Mouse (Mus musculus): ENCODE results near the gene Rpl28.

Rpl28 gene

DNA sequence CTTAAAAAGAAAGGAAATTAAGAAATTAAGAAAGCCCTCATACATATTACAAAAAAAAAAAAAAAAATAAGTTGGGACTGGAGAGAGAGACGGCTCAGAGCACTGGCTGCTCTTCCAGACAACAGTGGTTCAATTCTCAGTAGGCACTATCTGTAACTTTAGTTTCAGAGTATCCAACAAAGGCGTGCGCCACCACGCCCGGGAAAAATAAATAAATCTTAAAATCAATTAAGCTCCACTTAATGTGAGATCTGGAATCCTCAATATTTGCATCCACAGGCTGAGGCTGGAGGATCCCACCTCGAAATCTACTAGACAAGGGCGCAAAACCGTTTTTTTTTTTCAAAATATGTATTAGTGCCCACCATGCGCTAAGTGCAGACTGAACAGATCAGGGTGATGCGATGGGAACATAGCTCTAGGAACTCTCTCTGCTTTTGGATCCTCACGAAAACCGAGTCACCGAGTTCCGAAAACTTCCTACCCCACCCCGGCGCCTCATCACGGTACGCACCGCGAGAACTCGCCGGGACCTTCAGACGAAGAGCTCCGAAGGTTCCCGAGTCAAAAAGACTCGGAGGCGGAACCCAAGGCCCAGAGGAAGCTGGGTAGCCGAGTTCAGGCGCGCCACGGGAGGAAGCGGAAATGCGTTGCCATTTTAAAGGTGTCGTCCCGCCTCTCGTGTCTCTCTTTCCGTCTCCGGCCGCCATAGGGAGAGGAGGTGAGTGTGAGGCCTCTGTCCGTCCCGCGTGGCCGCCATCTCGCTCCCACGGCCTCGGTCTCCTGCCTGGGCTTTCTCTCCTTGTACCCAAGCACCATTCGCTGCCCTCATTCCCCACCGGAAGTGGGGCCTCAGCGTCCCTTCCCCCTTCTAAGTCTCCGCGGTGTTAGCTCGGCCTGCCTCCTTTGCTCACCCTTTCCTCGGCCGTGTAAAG lies at the start of gene Rpl28:
Gene Rpl28 (plus strand): TSS at position 597 of the 935 bp plus-strand sequence.
- DNase-seq (ENCODE audit: low spot score): peak; percentile 97

- peak; percentile 87 for DNase-seq (ENCODE audit: low spot score)
Observed at GRCm38 (mm10) chr7:4743354-4743753, 49.3 kb upstream of the Rpl28 start.

DNA sequence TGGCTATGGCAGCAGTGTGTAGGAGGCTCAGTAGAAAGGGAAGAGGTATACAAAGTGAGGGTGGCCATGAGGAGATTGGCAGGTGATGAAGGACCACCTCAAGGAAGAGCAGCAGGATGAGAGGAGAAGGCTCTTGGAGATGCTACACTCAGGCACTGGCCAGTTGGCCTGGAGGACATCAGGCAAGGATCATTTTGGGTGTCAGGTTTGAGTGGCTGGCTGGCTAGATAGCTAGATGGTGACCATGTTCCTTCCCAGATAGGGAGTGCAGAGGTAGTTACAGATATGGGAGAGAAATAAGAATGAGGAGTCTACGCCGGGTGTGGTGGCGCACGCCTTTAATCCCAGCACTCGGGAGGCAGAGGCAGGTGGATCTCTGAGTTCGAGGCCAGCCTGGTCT lies 47.8 kb upstream of the Rpl28 start:
- no peak for DNase-seq (ENCODE audit: low spot score)

DNA sequence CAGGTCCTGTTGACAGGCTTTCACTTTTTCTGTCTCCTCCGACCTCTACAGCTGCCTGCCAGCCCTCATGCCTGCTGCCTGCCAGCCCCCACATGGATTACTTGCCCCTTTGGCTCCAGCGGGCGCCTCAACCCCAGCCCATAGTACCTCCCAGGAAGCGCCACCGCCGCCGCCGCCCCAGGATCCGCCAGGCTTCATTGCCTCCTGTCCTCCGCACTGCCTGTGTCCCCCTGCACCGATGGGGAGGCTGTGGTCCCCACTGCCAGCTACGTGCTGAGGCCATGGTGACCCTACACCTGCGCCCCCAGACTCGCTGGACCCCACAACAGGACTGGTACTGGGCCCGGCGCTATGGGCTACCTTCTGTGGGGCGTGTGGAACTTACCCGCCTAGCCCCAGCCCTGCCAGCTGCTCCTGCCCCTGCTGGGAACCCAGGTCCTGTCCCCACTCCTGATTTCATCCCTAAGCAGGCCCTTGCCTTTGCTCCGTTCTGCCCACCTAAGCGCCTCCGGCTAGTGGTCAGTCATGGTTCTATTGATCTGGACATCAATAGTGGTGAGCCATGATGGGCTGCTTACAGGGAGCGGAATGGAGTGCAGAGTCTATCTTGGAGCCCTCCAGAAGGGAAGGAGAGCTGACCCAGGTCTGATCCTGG lies 46.2 kb upstream of the Rpl28 start:
- no peak for DNase-seq (ENCODE audit: low spot score)

- peak; percentile 83 for DNase-seq (ENCODE audit: low spot score)
Observed at GRCm38 (mm10) chr7:4747156-4747899, 45.3 kb upstream of the Rpl28 start.

- DNase-seq (ENCODE audit: low spot score): no peak
Observed at GRCm38 (mm10) chr7:4748321-4748720, 44.4 kb upstream of the Rpl28 start.

GRCm38 (mm10) chr7:4749169-4749568 lies 43.5 kb upstream of the Rpl28 start:
- DNase-seq (ENCODE audit: low spot score): no peak

DNA sequence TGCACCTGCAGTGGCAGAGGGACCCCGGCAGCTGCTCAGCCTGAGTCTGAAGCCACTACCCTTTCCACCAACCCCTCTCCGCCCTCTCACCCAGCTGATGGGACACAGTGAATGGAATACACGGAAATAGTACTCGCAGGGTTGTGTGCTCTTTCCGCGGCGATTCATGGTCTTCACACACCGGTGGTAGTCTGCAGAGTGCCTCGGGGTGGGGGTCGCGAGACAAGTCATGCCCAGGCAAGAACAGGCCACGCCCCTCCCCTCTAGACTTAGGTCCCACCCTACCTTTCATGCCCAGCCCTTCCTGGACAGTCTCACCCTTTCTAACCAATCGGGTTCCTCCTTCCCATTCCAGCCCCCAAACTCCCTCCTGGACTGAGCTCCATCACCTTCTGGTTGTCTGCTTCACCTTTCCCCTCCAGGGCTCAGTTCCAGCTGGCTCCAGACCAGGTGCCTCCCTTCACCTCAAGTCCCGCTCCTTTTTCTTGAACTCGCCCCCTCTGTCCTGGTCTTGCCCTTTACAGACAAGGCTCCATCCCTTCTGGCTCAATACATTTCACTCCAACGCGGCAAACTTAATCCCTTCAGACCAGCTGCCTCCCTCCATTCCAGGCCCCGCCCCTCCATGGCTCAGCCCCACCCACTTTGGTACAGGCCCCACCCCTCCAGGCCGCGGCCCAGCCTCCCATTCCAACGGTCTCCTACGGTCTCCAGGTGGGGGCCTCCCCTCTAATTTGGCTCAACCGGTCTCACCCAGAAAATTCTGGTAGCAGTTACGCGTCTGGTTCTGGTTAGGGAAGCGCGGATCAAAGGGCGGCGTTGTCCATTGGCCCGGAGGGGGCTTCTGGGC lies 40.5 kb upstream of the Rpl28 start:
- DNase-seq (ENCODE audit: low spot score): peak; percentile 83

DNA sequence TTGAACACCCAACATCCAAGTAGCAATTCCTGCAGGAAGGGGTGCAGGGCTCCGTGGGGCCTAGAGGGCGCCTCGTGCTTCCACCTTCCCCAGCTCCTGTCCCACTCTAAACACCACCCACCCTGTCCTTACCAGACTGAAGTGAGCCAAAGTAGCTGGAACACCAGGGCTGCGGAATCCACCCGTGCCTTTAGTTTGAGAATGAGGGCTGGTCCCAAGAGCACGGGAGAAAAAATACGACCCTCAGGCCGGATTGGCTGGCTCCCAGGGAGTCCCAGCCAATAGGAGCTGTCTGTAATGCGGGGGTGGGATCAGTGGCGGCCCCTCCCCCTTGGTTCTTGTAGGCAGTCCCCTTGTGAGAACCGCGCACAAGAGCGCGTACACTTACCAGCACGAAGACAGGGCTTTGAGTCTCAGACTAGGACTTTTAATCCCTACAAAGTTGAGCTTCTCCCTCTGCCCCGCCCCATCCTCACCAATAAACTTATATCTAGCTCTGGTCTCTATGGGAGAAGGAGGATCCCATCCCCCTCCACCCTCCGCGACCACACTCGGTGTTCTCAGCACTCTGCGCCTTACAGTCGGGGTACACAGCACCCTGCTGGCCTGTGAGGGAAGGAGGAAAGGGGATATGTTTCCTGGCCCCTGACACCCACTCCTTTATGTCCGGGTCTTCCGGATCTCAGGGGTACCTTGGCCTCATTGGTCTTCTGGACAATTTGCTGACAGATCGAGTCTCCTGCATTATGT lies 39.7 kb upstream of the Rpl28 start, which contains the start of gene Cox6b2:
Gene Cox6b2 (minus strand): TSS at position 274 of the 750 bp plus-strand sequence.
- DNase-seq (ENCODE audit: low spot score): peak; percentile 91

DNA sequence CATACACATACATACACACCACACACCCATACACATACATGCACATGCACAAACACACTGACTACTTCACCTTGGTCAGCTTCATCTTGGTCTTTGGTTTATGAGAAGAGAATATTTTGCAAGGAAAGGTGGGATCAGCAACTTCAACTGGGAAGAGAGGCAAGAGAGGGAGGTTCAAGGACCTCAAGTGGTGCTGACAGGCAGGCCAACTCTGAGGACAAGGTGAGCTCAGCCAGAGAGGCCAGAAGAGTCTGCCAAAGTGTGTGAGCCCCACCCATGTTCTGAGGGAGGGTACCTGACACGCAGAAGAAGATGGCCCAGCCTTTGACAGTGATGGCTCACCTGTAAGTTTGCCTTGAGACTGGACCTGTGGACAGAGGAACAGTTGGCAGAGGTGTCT lies 33.0 kb upstream of the Rpl28 start:
- DNase-seq (ENCODE audit: low spot score): no peak

GRCm38 (mm10) chr7:4764946-4765710 lies 27.5 kb upstream of the Rpl28 start:
- DNase-seq (ENCODE audit: low spot score): no peak

DNA sequence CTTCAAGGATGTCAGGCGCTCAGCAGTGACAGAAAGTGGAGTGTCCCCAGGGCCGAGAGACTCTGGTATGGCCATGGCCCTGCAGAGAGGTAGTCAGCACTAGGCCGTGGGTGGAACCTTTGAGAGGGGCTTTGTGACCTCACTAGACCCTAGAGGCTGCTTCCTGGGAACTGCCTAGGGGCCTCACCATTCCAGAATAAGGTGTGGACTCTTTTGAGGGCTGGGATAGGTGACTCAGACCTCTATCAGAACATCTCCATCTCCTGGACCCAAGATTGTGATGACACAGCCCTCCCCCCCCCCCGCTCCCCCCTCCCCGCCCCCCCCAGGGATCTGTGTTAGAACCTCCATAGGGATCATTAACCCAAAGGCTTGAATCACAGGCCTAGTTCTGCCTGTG lies 21.5 kb upstream of the Rpl28 start, which contains the start of gene Fam71e2:
Gene Fam71e2 (minus strand): TSS at position 101 of the 400 bp plus-strand sequence.
- no peak for DNase-seq (ENCODE audit: low spot score)

DNA sequence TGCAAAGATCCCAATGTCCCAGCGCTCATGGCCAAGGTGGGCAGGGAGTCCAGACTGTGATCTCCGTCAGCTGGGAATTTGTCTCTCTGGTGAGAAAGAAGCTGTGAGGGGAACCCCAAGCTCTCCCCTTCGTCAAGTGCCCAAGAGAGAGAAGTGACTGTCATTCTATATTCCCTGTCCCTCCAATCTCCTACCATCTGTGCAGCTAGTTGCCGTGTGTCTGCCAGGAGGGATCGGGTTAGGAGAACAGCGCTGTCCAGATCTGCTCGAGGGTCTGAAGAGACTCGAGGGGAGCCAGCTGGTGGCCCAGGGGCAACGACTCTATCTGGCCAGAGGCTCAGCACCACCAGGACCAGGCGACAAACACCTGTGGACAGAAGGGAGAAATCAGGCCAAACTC lies 16.5 kb upstream of the Rpl28 start:
- DNase-seq (ENCODE audit: low spot score): no peak

GRCm38 (mm10) chr7:4776861-4777830 lies 15.5 kb upstream of the Rpl28 start:
- no peak for DNase-seq (ENCODE audit: low spot score)

DNA sequence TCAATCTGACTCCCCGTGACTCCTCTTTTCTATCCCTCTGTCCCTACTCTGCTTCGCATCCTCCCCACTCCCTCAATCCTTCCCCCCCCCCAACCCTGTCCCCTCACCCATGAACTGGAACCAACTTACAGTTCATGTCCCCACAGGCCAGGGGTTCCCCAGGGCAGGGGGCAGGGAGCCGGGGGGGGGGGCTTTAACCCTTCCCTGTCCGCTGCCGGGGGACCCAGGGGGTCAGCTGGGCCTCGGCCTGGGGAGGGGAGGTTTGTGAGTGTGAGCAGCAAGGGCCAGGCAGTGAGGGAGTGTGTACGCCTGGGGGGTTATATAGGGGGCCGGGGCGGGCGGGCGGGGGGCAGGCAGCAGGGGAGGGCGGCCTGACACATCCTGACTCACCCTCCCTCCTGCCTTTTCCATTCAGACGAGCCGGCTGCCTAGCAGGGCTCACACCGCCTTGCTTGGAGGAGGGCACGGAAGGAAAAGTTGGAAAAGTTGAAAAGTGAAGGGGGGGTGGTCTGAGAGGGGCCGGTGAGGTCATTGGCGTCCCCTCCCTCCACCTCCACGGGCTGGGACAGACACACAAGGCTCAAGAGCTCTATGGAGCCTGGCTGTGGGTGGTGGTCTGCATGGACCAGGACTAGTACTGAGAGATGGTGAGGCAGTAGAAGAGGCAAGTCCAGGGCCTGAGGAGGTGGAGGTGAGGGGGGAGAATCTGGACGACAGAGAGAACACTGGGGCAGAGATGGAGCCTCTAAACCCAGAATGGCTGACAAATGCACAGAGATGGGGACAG lies 14.6 kb upstream of the Rpl28 start:
- DNase-seq (ENCODE audit: low spot score): no peak

GRCm38 (mm10) chr7:4779921-4780320 lies 12.8 kb upstream of the Rpl28 start:
- no peak for DNase-seq (ENCODE audit: low spot score)

DNA sequence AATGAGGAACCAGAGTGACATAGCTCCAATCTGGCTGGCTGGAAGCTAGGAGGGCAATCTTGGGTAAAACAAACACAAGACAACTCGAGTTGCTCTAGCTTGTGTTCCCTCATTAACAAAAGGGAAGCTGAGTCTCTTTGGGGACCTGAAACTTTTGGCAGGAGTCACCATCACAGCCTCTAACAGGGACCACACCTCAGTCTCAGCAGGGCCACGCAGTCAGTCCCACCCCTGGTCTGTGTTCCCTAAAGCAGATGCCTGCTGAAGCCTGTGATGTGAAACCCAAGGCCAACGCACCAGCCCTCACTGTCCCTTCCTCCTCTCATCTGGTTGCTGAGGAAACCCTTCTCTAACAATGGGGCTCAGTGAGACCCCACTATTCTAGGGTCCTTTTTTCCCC lies 10.5 kb upstream of the Rpl28 start:
- DNase-seq (ENCODE audit: low spot score): no peak

GRCm38 (mm10) chr7:4782759-4783158 lies 9.9 kb upstream of the Rpl28 start, which contains the start of the genes Il11 and Tmem190:
Gene Il11 (minus strand): TSS chr7:4782859.
Gene Tmem190 (plus strand): TSS chr7:4782937.
- no peak for DNase-seq (ENCODE audit: low spot score)
